Mouse (Mus musculus) midbrain, embryonic 12.5 days (tissue): Measurements from ENCODE around the gene Cdc42se1. TPM values are rescaled to one million over a fixed set of nuclear protein-coding genes. Genes with fewer than 3 reads are reported as not detected.

Experiments used
- ATAC-seq: fragments of 200-750 bp; cut with Nextera tagmentation; 2 replicates; pipeline ENCODE4 v1.8.0; 2017; ENCODE audit warnings: low read depth, moderate TSS enrichment, moderate library complexity; ENCODE audit not compliant: low FRiP score
- H3K27ac ChIP-seq: fragments of 300-500 bp; sonication (generic); replicated peaks from 2 replicates; pipeline ENCODE4 v1.5.1; 2016; ENCODE audit warnings: mild to moderate bottlenecking
- H3K27me3 ChIP-seq: fragments of 300-500 bp; sonication (generic); 2 replicates; pipeline ENCODE4 v1.6.1; 2016; ENCODE audit warnings: mild to moderate bottlenecking
- H3K36me3 ChIP-seq: fragments of 300-500 bp; sonication (generic); 2 replicates; pipeline ENCODE4 v1.6.1; 2016
- H3K4me1 ChIP-seq: fragments of 300-500 bp; sonication (generic); 2 replicates; pipeline ENCODE4 v1.6.1; 2016
- H3K4me2 ChIP-seq: fragments of 300-500 bp; sonication (generic); replicated peaks from 2 replicates; pipeline ENCODE4 v1.6.1; 2016; ENCODE audit warnings: mild to moderate bottlenecking, moderate library complexity
- H3K4me3 ChIP-seq: fragments of 300-500 bp; sonication (generic); 2 replicates; pipeline ENCODE4 v1.5.1; 2016; ENCODE audit warnings: mild to moderate bottlenecking
- H3K9ac ChIP-seq: fragments of 300-500 bp; sonication (generic); replicated peaks from 2 replicates; pipeline ENCODE4 v1.6.1; 2016; ENCODE audit warnings: mild to moderate bottlenecking, moderate library complexity
- H3K9me3 ChIP-seq: fragments of 300-500 bp; sonication (generic); 2 replicates; pipeline ENCODE4 v1.6.1; 2016; ENCODE audit warnings: mild to moderate bottlenecking
- WGBS: fragments of 180-500 bp; shearing (Covaris S2); methylation state at CpG from one replicate; pipeline ENCODE4 v1.1.7; 2016; 5-methylcytosine and 5-hydroxymethylcytosine counted together
- polyA plus RNA-seq: library from polyadenylated mRNA; unstranded; fragments of >200 nt; fragmentation: Nextera tagmentation; extraction: Ambion mirVana; gene quantifications from 2 replicates; pipeline ENCODE4 v1.2.1, GENCODE M21; 2016

Gene Cdc42se1
- polyA plus RNA-seq, 1 experiment from 2014 or later: 91.0 TPM

DNA sequence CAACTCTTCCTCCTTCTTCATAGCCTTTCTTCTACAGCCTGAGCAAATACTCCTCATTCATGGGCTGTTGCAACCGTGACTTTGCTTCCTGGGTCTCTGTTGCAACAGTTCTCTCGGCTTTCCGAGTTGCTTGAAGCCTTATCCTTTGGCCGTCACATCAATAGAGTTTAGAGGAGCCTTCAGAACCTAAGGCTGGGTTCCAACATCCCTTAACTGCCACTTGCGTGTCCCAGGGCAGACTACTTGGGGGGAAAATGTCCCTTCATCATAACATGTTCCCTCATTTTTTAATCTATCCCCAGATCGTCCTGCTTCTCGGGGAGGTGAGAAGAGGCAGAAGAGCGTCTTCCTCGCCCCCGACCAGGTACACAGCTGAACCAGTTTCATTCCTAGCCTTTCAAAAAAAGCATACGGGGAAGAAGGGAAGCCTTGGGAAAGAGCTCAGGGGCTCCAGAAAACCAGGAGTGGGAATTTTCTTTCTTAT, 53.9 kb downstream of the Cdc42se1 start:
- under 1% methylated on average over 11 of the region's 11 CpGs for WGBS
- peak overlapping the region; percentile 66 for H3K4me3 ChIP-seq
- no peak for ATAC-seq
- no peaks in the 10 kb centered on the region for H3K36me3 ChIP-seq
- peaks cover 20% of the 10 kb centered on the region for H3K4me1 ChIP-seq
- H3K27me3 ChIP-seq: no peaks in the 10 kb centered on the region
- H3K9me3 ChIP-seq: no peaks in the 10 kb centered on the region
- H3K4me2 ChIP-seq: peak overlapping the region; percentile 76
- peak overlapping the region; percentile 77 for H3K9ac ChIP-seq
- peak overlapping the region; percentile 96 for H3K27ac ChIP-seq

DNA sequence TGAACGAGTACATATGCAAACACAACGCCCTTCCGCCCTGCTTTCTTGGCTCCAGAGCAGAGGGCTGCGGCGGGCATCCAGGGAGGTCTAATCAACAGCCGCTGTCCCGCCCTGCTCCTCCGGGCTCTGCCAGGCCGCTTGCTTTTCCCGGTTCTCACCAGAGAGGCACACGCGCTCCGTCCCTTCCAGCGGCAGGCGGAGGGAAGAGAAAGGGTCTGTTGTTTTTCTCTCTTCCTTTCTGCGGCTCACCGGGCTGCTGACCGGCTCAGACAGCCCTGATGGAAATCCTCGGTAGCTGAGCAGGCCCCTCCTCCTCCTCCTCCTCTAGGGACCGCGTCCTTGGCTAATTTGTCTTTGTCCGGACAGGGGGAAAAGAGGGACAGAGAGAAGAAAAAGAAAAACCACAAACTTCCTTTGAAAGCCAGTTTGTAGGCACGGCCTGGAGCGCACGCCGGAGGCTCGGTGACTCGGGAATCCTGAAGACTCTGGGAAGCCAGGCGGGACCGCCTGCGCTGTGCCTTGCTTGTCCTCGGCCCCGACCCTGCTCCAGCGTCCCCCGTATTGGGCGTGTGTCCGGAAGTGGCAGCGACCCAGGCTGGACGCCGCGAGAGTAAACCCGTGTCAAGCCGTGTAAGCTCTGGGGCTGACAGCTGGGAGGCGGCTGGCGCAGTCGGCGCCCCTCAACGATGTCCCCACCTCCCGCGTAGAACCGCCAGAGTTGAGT, 54.5 kb downstream of the Cdc42se1 start:
- Histone ChIP-seq H3K4me2 (peak overlapping the region; percentile 76), H3K9me3 (no peaks in the 10 kb centered on the region), H3K4me3 (peak overlapping the region; percentile 66), H3K4me1 (peaks cover 20% of the 10 kb centered on the region), H3K27ac (peak overlapping the region; percentile 96), H3K36me3 (peaks cover 5% of the 10 kb centered on the region), H3K27me3 (no peaks in the 10 kb centered on the region), H3K9ac (peak overlapping the region; percentile 77)
- under 1% methylated on average over 51 of the region's 51 CpGs for WGBS
- ATAC-seq: peak; percentile 74

DNA sequence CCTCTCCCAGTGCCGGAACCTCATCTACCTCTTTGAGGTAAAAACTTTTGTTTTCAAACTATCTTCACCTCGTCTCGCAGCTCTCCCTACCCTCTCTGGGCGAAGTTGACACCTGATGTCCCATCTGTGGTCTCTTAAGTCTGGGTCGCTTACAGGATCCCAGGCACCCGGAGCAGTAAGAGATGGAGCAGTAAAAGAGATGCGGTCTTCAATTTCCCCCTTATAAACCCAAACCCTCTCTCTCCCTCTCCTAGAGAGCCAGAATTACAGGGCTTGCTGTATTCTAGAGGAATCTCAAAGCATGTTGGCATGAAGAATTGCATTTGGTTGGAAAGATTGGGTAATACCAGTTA, 55.0 kb downstream of the Cdc42se1 start:
- H3K9me3 ChIP-seq: no peaks in the 10 kb centered on the region
- peak overlapping the region; percentile 66 for H3K4me3 ChIP-seq
- no peaks in the 10 kb centered on the region for H3K27me3 ChIP-seq
- peak overlapping the region; percentile 77 for H3K9ac ChIP-seq
- peaks cover 20% of the 10 kb centered on the region for H3K4me1 ChIP-seq
- ATAC-seq: no peak
- H3K36me3 ChIP-seq: peaks cover 11% of the 10 kb centered on the region
- peak overlapping the region; percentile 76 for H3K4me2 ChIP-seq
- peak overlapping the region; percentile 96 for H3K27ac ChIP-seq
- WGBS: 2% methylated on average over 7 of the region's 7 CpGs

DNA sequence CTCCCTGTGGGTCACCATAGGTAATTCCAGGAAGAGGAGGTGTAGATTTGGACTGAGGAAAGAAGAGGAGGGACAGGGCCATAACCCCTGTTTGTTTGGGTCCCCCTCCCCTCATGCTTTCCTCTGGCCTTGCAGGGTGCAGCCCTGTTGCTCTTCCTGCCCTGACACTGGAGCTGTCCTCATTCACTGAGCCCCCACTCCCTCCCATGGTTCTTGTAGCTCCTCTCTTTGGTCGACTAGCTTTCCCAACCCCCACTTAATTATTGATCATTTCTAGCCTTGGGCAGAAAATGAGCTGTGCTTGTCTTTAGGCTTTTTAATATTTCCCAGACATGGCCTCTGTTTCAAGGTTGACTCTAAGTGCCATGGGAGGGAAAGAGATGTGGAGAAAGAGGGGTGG, 55.5 kb downstream of the Cdc42se1 start:
- peak overlapping the region; percentile 76 for H3K4me2 ChIP-seq
- peaks cover 14% of the 10 kb centered on the region for H3K36me3 ChIP-seq
- no peak for ATAC-seq
- H3K9me3 ChIP-seq: no peaks in the 10 kb centered on the region
- WGBS: 25% methylated on average over 1 of the region's 1 CpGs
- H3K9ac ChIP-seq: peak overlapping the region; percentile 77
- H3K27ac ChIP-seq: peak overlapping the region; percentile 96
- peaks cover 20% of the 10 kb centered on the region for H3K4me1 ChIP-seq
- H3K27me3 ChIP-seq: no peaks in the 10 kb centered on the region
- H3K4me3 ChIP-seq: peak overlapping the region; percentile 66

DNA sequence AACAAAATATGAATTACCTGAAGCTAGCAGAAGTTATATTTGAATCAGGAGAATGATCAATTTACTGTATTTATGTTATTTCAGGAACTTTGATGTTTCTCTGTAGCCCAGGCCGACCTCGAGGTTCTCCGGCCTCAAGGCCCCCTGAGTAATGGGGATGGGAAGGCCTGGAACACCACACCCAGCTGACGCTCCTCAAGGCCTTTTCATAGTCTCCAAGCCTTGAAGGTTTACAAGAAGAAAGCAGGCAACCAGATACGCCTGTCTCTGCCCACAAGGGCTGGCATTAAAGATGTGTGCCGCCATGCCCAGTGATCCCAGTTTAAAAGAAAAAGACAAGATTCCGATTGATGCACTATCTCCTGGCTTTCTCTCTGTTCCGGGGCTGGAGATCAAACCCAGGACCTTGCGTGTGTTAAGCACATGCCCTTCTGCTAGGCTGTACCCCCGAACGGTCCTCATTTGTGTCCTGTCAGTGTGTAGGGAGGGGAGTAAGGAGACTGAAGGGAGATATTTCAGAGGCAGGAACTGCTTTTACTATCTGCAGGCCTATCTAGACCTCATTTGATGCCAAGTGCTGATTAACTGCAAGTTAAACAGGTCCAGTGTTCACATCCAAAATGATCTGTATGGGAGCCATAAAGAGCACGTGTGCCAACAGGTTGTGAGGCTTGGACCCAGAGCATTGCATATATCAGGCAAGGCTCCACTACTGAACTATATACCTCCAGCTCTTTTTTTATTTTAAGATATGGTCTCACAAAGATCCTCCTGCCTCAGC, 56.2 kb downstream of the Cdc42se1 start:
- peaks cover 18% of the 10 kb centered on the region for H3K36me3 ChIP-seq
- WGBS: 90% methylated on average over 12 of the region's 12 CpGs
- H3K9me3 ChIP-seq: no peaks in the 10 kb centered on the region
- H3K27me3 ChIP-seq: no peaks in the 10 kb centered on the region
- peaks cover 20% of the 10 kb centered on the region for H3K4me1 ChIP-seq
- H3K4me2 ChIP-seq: peak overlapping the region; percentile 76
- H3K4me3 ChIP-seq: no peak overlapping the region; the same call in 1 of the 2 replicates
- no peak for ATAC-seq
- no peak overlapping the region for H3K27ac ChIP-seq
- H3K9ac ChIP-seq: no peak overlapping the region

DNA sequence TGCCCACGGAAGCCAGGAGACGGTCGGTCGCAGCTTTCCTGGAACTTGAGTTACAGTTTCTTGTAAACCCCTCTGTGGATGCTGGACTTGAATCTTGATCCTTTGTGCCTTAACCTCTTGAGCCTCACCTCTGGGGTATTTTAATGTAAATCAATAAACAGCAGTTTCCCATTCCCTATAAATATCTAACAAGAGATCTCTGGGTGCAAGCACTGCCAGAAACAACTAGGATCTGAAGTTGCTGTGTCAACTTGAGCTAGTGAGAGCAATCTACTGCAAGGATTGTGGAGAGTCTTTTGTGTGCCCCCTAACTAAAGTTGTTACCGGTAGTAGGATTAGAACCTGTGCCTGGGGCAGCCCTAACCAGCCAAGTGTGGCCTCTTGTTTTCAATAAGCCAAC, 56.9 kb downstream of the Cdc42se1 start:
- H3K4me3 ChIP-seq: no peak overlapping the region
- 96% methylated on average over 5 of the region's 5 CpGs for WGBS
- H3K27me3 ChIP-seq: no peaks in the 10 kb centered on the region
- H3K9ac ChIP-seq: no peak overlapping the region
- no peak for ATAC-seq
- H3K36me3 ChIP-seq: peaks cover 25% of the 10 kb centered on the region
- H3K9me3 ChIP-seq: no peaks in the 10 kb centered on the region
- H3K27ac ChIP-seq: no peak overlapping the region
- H3K4me2 ChIP-seq: peak overlapping the region; percentile 6; the same call in 1 of the 2 replicates
- H3K4me1 ChIP-seq: peaks cover 20% of the 10 kb centered on the region

Other genes starting within 250 kb of the Cdc42se1 start
- 40.2 and 41.3 TPM in 2 replicates for gene Zfp687, start 213.3 kb upstream of the Cdc42se1 start, polyA plus RNA-seq
- 277 and 293 TPM in 2 replicates for gene Psmd4, start 186.1 kb upstream of the Cdc42se1 start, polyA plus RNA-seq
- 18.3 and 20.5 TPM in 2 replicates for gene Pip5k1a, start 121.8 kb upstream of the Cdc42se1 start, polyA plus RNA-seq
- gene Vps72, start 117.7 kb upstream of the Cdc42se1 start, polyA plus RNA-seq: 250 and 251 TPM in 2 replicates
- 0.84 and 0.89 TPM in 2 replicates for gene Tmod4, start 104.3 kb upstream of the Cdc42se1 start, polyA plus RNA-seq
- 86.7 and 94.8 TPM in 2 replicates for gene Scnm1, start 94.7 kb upstream of the Cdc42se1 start, polyA plus RNA-seq
- 22.5 and 24.4 TPM in 2 replicates for gene Lysmd1, start 94.6 kb upstream of the Cdc42se1 start, polyA plus RNA-seq
- 2.5 and 3.3 TPM in 2 replicates for gene Tnfaip8l2, start 86.4 kb upstream of the Cdc42se1 start, polyA plus RNA-seq
- gene Sema6c, start 68.3 kb upstream of the Cdc42se1 start, polyA plus RNA-seq: 45.1 and 56.8 TPM in 2 replicates
- 11.0 and 11.6 TPM in 2 replicates for gene Gabpb2, start 10.8 kb upstream of the Cdc42se1 start, polyA plus RNA-seq
- gene Mllt11, start 3.4 kb downstream of the Cdc42se1 start, polyA plus RNA-seq: 101 and 106 TPM in 2 replicates
- 0.26 TPM in 1 of 2 replicates, not detected in the other for gene Gm128, start 12.9 kb downstream of the Cdc42se1 start, polyA plus RNA-seq
- gene Bnipl, start 22.5 kb downstream of the Cdc42se1 start, polyA plus RNA-seq: 0.33 and 0.38 TPM in 2 replicates
- 46.6 and 47.6 TPM in 2 replicates for gene Mindy1, start 52.6 kb downstream of the Cdc42se1 start, polyA plus RNA-seq
- gene Prune1, start 53.3 kb downstream of the Cdc42se1 start, polyA plus RNA-seq: 33.1 and 35.7 TPM in 2 replicates
- gene Anxa9, start 78.4 kb downstream of the Cdc42se1 start, polyA plus RNA-seq: 1.0 and 1.1 TPM in 2 replicates
- 101 and 109 TPM in 2 replicates for gene Cers2, start 86.1 kb downstream of the Cdc42se1 start, polyA plus RNA-seq
- 60.2 and 62.3 TPM in 2 replicates for gene Setdb1, start 128.5 kb downstream of the Cdc42se1 start, polyA plus RNA-seq
- not detected in 2 replicates for gene 4930558C23Rik, start 174.1 kb downstream of the Cdc42se1 start, polyA plus RNA-seq
- gene Arnt, start 205.7 kb downstream of the Cdc42se1 start, polyA plus RNA-seq: 32.9 and 33.2 TPM in 2 replicates